Mouse (Mus musculus) neutrophil, adult 5-6 weeks (primary cell): ENCODE results near the gene Eva1c. TPM values are rescaled to one million over a fixed set of nuclear protein-coding genes. Genes with fewer than 3 reads are reported as not detected.

Experiments used
- ATAC-seq: fragments of 151-379, 151-347 bp; 2 replicates; pipeline ENCODE4 v1.8.0; 2017; ENCODE audit warnings: mild to moderate bottlenecking, moderate TSS enrichment; ENCODE audit not compliant: insufficient number of reproducible peaks, poor library complexity, low FRiP score, severe bottlenecking; ENCODE audit errors: extremely low read depth
- total RNA-seq: library from RNA; stranded (forward); fragments of 200-1000 nt; gene quantifications from 2 replicates; pipeline ENCODE4 v1.2.3, GENCODE M21; 2017

Eva1c gene
- total RNA-seq, 1 experiment from 2014 or later = not detected

DNA sequence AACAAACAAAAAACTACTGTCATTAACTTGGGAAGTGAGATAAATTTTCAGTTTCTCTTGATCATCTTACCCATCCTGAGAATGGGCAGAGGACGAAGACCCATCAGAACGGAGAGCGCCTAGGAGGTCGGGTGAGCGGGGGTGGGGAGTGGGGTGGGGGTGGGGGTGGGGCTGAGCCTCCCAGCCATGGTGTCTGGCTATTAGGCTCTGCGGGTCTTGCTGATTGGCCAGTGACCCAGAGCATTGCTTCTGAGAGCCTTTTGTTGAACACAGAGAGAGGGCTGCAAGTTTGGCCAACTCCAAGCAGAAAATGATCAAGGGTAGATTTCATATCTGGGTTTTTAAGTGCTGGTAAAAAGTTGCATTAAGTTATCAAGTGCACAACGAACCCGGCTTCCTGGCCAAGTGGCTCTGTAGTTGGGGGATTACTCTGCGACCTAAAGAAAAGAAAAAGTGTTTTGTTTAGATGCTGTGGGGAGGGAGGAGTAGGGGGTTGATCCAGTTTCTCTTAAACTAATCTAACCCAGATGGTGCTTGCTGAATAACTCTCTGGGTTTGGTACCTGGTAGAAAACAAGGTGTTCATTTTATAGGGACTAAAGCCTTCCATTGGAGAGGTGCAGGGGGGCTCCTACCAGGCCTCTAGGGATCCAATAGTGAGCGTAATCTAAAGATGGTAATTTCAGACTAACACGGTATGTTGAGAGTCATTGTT is 25.3 kb downstream of the Eva1c start:
- ATAC-seq = no peak

- no peak for ATAC-seq
Measured at GRCm38 (mm10) chr16:90856552-90857200, 30.2 kb downstream of the Eva1c start.

DNA sequence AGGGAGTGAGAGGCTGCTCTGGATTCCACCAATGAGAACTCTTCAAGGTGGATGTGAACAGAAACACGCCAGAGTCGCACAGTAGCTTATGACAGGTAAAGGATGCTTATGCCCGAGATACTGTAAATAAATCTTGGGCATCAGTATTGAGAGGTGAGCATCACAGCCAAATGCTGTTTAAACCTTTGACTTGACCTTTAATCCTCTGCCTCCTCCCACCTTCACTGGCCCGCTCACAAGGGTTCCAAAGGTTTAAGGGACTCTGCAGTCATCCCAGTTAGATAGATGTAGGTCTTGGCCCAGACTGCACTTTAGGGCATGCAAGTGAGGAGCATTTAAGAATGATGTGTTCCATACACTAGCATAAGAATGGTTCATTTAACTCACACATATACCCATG is 31.7 kb downstream of the Eva1c start:
- ATAC-seq = no peak

DNA sequence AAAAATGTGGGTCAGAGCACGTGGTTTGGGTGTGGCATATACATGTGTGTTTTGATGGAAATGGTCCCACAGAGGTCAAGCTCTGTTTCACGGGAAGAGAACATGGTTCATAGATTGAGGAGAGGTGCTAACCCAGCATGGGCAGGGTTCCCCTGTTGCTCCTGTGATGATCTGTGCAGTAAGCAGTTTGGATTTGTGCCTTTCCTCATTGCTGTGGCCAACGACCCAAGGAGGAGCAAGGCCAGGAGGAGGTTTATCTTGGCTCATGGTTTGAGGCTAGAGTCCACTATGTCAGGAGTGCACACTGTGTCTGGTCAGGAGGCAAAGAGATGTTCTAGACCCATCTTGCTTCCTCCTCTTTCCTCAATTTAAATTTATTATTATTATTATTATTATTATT is 36.5 kb downstream of the Eva1c start:
- ATAC-seq = no peak

- ATAC-seq = no peak
Measured at GRCm38 (mm10) chr16:90863468-90864046, 37.0 kb downstream of the Eva1c start.

GRCm38 (mm10) chr16:90864693-90865092 is 38.2 kb downstream of the Eva1c start:
- ATAC-seq = no peak

- ATAC-seq = no peak
Measured at GRCm38 (mm10) chr16:90865652-90866051, 39.1 kb downstream of the Eva1c start.

DNA sequence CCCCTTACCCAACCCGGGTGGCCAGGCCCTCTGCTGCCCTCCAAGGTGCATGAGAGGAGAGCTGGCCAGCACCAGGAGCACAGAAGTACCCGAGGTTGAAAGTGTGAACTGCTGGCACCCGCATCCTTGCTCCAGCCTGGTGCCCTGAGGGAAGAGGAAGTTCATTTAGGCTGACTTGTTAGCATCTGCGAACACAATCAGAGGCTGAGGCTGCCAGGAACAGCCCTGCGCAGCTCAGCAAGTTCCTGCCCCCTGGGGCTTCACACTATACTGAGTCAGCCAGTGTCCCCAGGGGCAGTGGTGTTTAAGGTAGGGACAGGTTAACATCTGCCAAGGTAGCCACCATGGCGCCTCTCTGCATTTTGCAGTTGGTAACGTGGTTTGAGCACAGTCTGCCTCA is 41.6 kb downstream of the Eva1c start:
- ATAC-seq = no peak

DNA sequence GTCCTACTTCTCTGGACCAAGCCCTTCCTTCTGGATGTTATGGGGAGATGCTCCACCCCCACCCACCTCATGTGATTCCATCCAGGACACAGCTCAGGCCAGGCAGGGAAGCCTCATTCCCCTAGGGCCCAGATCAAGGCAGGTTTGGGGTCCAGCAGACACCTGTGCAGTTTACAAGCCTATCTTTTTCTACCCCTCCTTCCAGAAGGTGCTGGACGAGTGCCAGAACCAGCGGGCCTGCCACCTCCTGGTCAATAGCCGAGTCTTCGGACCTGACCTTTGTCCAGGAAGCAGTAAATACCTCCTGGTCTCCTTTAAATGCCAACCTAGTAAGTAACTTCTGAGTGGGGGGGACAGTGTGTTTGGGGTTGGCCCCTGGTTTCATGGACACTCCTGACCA is 42.8 kb downstream of the Eva1c start:
- ATAC-seq = no peak

GRCm38 (mm10) chr16:90872936-90873335 is 46.4 kb downstream of the Eva1c start:
- no peak for ATAC-seq

DNA sequence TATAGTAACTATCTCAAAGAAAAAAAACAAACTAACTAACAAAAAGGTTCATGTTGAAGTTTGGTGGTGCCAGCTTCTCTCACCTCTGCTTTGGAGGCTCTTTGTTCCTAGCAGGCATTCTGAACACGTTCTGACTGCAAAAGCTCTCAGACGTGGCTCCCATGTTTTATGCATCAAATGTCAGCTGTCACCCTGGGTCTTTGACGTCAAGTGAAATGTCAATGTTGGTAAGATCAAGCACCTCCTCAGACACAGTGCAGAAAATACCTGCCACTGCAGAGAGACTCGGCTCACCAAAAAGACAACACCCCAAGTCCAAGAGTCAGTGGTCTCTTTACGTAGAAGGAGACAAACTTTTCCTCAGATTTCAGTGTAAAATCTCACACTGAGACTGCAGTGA is 48.0 kb downstream of the Eva1c start:
- no peak for ATAC-seq

GRCm38 (mm10) chr16:90878135-90878860 is 51.8 kb downstream of the Eva1c start:
- ATAC-seq = no peak

DNA sequence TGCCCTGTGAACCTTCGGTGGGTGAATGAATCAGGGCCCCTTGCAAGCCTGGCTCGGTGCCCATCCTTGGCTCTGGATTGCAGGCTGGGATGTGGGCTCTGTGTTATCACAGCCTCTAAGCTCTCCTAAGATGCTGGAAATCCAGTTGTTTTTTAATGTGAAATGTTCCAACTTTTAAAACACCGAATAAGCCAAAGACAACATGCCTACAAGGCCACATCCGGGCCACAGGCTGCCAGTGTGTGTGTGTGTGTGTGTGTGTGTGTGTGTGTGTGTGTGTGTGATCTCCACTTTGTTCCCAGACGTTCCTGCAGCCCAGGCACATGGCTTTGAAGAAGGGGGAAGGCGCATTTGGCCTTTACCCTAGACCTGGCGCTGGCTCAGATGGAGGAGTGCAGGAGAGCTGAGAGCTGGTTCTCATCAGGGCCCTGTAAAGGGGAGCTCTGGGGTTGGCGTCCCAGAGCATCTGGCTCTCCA is 56.0 kb downstream of the Eva1c start:
- ATAC-seq = no peak

GRCm38 (mm10) chr16:90885351-90885750 is 58.8 kb downstream of the Eva1c start:
- no peak for ATAC-seq

DNA sequence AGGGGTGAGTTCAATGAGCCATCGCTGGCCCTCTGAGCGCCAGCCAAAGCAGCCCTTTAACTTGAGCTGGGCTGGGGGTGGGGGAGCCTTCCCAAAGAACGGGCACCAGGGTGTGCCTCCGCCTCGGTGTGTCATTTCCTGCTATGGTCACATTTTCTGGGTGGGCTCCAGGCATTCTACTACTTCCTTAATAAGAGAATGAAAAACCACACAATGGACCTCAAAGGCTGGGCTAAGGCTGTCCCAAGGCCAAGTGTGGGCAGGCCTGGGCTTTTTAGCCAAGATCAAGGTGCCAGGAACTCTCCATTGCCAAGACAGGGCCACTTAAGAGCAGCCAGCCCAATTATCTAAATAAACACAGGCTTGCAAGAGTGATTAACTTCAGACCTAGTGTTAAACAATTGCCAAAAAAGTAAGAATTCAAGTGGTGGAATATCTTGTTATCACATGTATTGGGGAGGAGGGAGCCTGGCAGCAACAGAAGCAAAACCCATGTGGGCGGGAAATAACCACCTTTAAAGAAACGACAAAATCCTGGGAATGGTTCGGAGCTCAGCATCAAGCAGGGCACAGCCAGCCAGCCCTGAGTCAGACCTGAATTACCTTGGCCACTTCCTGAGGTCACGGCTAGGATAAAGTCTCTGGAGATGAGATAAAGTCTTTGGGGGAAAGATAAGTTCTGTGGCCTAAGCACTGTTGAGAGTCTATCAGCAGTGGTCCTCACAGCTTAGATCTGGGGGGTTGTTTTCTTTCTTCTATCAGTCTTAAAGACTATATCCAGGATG is 59.5 kb downstream of the Eva1c start:
- no peak for ATAC-seq

GRCm38 (mm10) chr16:90890683-90891082 is 64.2 kb downstream of the Eva1c start:
- no peak for ATAC-seq

DNA sequence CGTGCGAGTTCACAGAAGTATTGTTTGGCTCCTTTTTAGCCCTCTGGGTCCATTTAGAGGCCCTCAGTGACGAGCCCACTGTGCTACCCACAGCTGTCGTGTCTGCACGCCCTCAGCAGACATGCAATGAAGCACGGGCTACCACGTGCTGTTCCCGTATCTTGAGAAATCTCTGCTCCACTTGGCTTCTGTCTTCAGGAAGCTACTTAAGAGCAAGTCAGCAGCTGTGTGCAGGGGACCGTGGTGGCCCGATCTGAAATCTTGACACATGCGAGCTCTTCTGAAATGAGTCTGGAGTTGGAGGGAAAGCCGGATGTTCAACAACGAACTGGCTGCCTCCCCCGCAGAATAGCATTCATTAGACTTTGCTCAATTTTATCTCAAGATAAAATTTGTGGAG is 65.1 kb downstream of the Eva1c start:
- no peak for ATAC-seq

DNA sequence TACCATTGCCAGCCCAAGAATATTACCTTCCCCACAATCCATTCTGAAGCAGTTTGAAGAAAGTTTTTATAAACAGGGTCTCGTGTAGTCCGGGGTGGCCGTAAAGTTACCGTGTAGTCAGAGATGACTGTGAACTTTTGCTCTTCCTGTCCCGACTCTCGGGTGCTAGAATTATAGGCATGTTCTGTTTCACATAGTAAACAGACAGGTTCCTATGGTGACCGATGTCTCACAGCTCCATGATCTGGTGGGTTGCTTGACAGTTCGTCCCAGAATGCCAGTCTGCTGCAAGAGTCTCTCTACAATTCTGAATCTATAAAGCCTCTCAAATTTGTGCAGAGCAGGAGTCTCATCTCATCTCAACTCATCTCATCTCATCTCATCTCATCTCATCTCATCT is 65.6 kb downstream of the Eva1c start:
- no peak for ATAC-seq

GRCm38 (mm10) chr16:90893019-90893418 is 66.5 kb downstream of the Eva1c start:
- no peak for ATAC-seq
